Mouse (Mus musculus) frontal cortex, postnatal 14 days (tissue): ENCODE measurements at regions not wholly inside any gene's neighbourhood (a gene's known extent, or its start where the extent isn't known, plus 50 kb on each side); places are given as distances from the start of the nearest gene placed in this dataset.

Experiments used
- DNase-seq, 2 experiments: peaks; one replicate each; pipeline ENCODE4 v3.0.0; 2022; ENCODE audit warnings: low spot score in 2 of 2

DNA sequence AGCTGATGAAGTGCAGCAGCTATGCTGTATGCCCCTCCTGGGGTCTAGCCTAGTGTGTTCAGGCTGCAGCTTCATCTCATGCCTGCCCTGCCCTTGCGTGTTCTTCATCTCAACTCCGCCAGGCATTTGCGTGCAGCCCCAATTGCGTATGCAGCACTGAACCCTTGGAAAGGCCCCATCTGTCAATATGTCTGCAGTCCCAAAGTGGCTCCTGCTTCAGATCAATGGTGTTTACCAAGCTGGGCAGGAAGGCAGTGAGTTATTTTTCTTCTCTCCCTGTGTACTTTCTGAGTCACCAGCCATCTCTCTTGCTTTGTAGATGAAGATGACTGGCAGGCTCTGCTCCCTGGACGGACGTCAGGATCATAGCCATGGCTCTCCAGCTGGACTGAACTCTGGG lies 264.5 kb downstream of the Matn1 start:
- DNase-seq, result no peak

DNA sequence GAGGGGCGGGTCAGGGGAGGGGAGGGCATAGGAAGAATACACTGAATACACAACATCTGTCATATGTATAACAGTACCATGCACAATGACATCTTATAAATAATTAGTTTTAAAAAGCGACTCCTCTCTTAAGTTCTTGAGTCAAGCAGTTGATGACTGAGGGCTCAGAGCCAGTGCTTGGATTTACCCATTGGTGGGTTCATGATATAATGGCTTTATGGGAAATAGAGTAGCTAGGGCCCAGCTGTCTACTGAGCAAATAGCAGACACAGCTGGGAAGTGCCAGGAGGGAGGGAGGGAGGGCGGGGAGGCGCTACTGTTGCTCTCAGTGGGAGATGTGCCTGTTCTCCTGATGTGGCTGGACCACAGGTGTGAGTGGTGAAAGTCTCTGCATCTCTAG lies 268.5 kb downstream of the Matn1 start:
- DNase-seq, result no peak

- no peak for DNase-seq
Observed at GRCm38 (mm10) chr4:131215682-131216081, 271.5 kb downstream of the Matn1 start.

DNA sequence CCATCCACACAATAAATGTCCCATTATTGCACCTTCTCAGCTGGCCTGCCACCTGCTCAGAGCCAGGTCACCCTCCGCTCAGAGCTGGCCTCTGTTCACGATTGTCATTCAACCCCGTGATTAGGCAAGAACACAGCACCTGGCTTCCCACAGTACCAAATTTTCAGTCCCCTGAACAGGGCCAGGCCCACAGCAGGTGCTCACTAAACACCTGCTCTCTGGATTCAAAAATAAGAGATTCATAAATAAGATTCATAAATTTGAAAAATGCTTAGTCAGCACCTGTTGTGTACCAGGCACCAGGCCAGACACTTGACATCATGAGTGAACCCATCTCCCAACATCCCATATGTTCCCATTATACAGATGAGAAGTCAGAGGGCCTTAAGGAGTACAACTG lies 272.2 kb downstream of the Matn1 start:
- no peak for DNase-seq

GRCm38 (mm10) chr4:131217083-131217482 lies 272.9 kb downstream of the Matn1 start:
- DNase-seq, result no peak

- no peak for DNase-seq
Observed at GRCm38 (mm10) chr4:131217571-131218155, 273.5 kb downstream of the Matn1 start.

- no peak for DNase-seq
Observed at GRCm38 (mm10) chr4:131220966-131221365, 276.8 kb downstream of the Matn1 start.

- DNase-seq, result no peak
Observed at GRCm38 (mm10) chr4:131230361-131230760, 286.2 kb downstream of the Matn1 start.

DNA sequence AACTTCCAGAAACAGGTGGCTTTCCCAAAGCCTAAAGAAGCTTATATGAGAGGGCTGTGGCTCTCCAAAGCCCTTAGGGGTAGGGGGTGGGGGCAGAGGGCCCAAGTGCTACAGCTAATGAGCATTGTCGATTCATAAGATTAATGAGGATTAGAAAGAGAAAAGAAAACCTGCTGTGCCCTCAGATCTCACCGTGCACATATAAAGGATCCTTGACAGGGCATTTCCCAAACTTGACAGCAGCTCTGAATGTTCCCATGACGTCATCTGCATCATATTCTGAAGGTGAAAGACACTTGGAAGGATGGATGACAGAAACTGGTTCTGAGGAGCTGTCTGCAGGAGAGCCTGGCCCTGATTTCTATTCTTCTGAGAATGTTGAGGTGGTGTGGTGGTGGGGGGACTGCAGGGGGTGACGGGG lies 292.4 kb downstream of the Matn1 start:
- no peak for DNase-seq

DNA sequence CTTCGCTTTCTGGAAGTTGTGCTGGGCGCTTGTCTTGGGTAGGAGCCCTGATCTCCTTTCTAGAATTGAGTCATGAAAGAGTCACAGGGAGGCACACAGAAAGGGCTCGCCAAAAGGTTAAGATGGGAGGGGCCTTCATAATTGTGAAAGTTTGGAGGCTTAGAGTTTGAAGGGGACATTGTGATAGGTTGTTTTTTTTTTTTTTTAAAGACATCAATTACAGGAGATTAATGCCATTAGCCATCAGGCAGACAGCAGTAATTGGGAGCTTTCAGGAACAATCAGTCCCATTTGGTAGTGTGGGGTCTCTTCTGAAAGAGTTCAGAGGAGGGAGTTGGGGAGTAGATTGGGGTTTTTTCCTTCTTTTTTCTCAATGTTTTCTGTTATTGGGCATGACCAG lies 294.4 kb downstream of the Matn1 start:
- no peak for DNase-seq

DNA sequence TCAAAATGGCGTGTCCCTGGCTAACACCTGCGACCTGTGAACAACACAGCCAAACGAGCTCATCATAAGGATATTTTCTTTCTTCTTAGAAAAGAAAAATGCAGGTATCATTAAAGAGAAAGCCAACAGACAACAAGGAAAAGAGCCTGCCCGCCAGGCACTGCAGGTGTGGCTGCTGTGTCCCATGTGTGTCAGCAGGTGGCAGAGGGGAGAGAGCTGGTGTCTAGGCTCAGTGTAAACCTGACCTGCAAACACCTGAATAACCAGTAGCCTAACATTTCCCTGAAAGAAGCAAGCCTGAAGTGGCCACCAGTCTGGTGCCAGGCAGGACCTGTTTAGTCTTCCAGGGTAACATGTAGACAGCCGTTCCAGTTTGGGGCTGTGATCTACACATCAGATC lies 294.9 kb downstream of the Matn1 start:
- no peak for DNase-seq

- DNase-seq, result no peak
Observed at GRCm38 (mm10) chr4:131240457-131240856, 296.3 kb downstream of the Matn1 start.

DNA sequence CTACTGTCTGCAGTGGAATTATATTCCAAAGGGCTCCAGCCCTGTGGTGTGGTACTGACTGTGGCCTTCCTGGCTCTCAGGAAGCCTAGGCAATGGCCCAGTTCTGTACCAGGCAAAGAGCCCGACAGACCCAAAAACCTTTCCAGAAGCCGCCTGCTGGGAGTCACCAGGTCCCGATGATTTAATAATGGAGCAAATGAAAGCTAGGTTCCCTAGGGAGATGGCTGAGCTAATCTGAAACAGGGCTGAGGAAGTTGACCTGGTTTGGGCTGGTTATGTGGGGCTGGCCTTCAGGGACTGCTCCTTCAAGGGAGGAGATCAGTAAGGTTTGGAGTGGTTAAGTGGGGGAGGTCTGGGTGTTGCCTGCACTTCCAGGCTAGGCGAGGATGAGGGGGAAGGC lies 298.1 kb downstream of the Matn1 start:
- no peak for DNase-seq

DNA sequence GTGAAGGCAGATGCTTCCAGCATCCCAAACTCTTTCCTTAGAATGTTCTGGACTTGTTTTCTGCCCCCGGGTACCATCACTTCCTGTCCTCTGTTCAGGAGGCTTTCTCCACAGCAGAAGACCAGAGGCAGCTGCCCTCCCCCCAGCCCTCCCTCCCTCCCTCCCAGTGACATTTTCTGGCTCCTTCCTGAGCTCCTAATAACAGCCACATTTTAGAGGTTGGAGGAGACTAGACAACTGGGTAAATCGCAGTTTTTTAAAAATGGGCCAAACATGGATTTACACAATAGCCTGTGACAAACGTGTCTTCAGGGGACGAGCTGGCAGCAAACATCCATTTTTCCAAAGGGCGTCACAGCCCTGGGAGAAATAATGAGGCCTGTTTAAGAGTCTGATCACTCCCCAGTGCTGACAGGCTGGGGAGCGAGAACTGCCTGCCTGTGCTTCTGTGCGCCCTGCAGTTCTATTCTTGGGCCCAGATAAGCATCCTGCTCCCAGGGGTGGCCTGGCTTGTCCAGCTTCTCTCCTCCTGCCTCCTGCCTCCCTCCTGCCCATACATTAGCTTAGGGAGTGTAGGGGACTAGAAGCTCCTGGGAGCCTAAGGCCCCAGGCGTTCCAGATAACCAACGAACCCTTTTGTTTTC lies 299.7 kb downstream of the Matn1 start:
- no peak for DNase-seq

DNA sequence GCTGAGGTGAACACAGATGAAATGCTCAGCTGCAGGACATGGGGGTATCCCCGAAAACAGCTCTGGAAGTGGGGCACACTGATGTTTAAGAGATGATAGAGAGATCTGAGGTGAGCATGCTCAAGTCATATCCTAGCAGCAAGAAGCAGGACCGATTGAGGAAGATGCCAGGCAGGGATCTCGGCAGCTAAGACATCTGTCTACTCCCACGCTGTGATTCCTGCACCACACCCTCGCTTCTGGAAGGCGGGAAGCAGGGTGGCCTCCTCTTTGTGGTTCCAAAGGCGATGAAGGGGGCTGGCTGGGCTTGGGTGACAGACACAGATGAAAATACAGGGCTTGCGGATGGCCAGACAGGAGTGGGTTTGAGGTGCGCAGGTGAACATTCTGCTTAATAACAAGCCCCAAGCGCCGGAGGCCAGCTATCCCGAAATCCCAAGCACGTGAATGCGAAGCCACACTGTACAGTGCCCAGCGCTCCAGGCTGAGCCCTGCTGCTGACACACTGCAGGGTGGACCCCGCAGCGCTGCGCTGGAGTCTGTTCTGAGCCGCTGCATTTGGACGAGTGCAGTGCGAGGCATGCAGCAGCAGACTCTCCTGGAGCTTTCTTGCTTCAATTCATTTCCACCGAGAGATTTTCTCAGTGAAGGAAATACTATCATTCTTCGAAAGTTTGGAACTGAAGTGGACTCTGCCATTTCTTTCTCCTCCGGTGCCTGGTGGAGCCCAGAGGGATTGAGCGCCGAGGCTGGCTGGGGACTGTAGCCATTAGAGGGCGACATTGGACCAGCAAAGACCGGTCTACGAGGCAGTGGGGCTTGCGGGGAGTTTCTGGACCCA lies 308.6 kb downstream of the Matn1 start:
- DNase-seq, result peak; percentile 59 to 82

GRCm38 (mm10) chr4:131253443-131253817 lies 309.2 kb downstream of the Matn1 start:
- no peak for DNase-seq

DNA sequence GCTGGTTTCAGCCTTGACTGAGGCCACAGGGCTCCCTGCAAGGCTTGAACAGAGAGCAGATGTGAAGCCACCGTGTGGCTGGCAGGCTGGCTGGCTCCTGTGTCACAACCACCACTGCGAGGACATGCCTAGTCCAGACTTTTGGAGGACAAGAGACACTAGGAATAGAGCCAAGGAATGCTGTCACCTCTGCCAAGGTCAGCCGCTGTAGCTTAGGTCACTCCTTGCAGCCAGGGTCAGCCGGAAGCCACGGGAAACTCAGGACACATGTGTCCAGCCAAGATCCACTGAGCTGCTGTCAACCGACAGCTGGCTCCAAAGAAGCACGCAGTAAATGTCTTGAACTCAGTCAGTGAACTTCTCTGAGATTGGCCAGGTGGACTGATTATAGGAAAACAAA lies 310.1 kb downstream of the Matn1 start:
- no peak for DNase-seq

DNA sequence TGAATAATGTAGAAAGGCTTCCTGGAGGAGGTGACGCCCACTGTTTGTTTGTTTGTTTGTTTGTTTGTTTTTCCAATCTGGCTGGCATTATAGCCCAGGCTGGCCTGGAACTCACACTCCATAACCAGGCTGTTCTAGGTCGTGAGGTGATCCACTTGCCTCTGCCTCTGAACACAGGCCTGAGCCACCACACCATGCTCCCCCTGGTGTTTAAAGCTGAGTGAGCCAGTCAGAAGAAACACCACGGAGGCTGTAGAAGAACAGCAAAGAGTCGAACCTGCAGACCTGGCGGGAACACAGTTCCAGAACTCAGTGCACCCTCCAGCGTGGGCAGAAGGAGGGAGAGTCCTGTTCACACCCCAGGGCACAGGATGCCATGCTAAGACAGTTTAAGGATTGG lies 310.5 kb downstream of the Matn1 start:
- peak in 1 of 2 experiments; percentile 6 for DNase-seq

DNA sequence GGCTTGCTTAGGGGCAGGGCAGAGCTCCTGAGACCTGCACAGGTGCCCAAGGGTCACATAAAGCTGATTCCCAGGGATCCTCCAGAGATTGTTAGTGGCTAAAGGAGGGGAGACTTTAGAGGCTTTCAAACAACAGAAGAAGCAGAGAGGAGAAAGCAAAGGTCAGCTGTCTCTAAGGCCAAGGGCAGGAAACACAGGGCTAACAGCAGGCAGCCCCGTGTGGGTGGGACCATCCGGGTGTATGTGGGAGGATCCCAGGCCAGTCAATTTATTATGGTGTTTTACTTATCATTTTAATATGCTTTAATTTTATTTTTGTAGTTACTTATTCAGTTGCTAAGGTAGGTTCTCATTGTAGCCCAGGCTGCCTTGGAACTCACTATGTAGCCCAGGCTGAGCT lies 317.1 kb downstream of the Matn1 start:
- no peak for DNase-seq

- DNase-seq, result no peak
Observed at GRCm38 (mm10) chr4:131262909-131263308, 318.7 kb downstream of the Matn1 start.

- DNase-seq, result no peak
Observed at GRCm38 (mm10) chr4:131266764-131267163, 322.6 kb downstream of the Matn1 start.

DNA sequence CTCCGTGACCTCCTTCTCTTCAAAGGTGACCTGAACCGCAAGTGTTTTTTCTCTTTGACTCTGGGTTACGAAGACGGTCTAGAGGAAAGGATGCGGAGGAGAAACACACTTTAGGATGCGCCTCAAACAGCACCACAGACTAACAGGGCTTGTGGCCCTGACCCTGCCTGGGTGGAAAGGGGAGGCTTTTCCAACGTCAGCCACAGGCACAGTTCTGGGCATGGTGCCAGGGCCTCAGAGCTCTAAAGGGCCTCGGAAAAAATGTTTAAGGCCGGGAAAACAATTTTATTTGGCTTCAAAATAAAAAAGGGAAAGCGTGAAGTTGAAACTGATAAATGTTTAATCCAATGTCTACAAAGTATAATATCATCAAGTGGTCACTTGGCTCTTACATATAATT lies 323.6 kb downstream of the Matn1 start:
- DNase-seq, result no peak

- no peak for DNase-seq
Observed at GRCm38 (mm10) chr4:131270192-131270591, 326.0 kb downstream of the Matn1 start.
